Mouse (Mus musculus): ENCODE measurements at regions not wholly inside any gene's neighbourhood (a gene's known extent, or its start where the extent isn't known, plus 50 kb on each side); places are given as distances from the start of the nearest gene placed in this dataset.

DNA sequence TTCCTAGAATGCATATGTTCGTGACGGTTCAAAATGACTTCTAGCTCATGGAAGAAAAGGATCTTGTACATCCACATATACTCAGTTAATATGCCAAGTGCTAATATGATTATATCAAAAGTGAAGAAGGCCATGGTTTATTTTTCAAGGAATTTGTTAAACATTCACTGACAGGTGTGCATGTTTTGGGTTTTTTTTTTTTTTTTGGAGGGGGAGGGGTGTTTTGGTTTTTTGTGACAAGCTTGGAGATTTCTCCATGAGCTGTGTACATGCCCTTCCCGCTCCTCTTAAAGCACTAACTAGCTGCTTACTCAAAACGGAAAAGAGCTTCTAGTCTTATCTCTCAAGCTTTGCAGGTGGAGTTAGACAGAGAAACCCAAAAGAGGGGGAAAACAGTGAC, 187.1 kb upstream of the Atp2b1 start:
- TF ChIP-seq CTCF (IDR thresholded peaks at IDR 0.05; ENCODE audit: low read depth) = no peak
- Histone ChIP-seq H3K4me1 (replicated peaks; ENCODE audit: insufficient read depth, low read length) (no peaks in the 10 kb centered on the region), H3K9ac (ENCODE audit: low read depth, low read length) (no peak overlapping the region), H3K9me3 (replicated peaks; ENCODE audit: low read length) (no peaks in the 10 kb centered on the region), H3K27me3 (ENCODE audit: insufficient read depth, low read length) (no peaks in the 10 kb centered on the region), H3K36me3 (ENCODE audit: insufficient read depth, low read length) (no peaks in the 10 kb centered on the region), H3K4me2 (ENCODE audit: low read length) (no peak overlapping the region), H3K27ac (no peak overlapping the region), H3K4me3 (replicated peaks; ENCODE audit: low read depth, low read length) (no peak overlapping the region)
- ATAC-seq (replicated peaks; ENCODE audit: low FRiP score, low read depth) (no peak), DNase-seq (ENCODE audit: low spot score) (no peak)
- WGBS = 87% methylated on average over 4 of the region's 4 CpGs

DNA sequence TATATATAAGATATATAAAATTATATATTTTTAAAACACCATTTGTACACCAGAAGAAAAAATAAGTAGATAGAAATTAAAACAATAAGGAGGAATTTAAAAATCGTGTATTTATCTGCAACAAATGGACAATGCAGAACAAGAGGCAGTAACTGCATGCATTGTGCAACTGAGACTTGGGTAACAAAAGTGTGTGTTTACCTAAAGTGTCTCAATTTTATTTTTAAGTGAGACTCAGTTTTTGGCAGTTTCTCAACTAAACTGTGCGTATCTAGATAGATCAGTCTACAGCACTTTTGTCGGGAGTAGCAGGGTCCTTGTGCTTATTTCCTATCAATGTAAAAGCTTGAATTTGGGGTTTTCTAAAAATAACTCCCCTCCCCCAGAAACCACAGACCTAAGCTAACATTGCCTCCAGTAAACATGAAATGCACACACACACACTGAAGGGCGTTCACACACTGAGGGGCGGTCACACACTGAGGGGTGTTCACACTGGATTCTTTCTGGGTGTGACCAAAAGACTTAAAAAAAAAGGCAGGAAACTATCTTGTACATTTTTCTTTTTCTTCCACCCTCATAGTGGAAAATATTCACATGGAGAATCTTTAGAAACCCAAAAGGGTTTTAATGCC, 185.7 kb upstream of the Atp2b1 start:
- Histone ChIP-seq H3K4me3 (replicated peaks; ENCODE audit: low read depth, low read length) (no peak overlapping the region), H3K9me3 (replicated peaks; ENCODE audit: low read length) (no peaks in the 10 kb centered on the region), H3K36me3 (ENCODE audit: insufficient read depth, low read length) (no peaks in the 10 kb centered on the region), H3K27me3 (ENCODE audit: insufficient read depth, low read length) (no peaks in the 10 kb centered on the region), H3K4me1 (replicated peaks; ENCODE audit: insufficient read depth, low read length) (no peaks in the 10 kb centered on the region), H3K27ac (no peak overlapping the region), H3K9ac (ENCODE audit: low read depth, low read length) (no peak overlapping the region), H3K4me2 (ENCODE audit: low read length) (no peak overlapping the region)
- no peak for DNase-seq (ENCODE audit: low spot score)
- no peak for ATAC-seq (replicated peaks; ENCODE audit: low FRiP score, low read depth)
- WGBS = 83% methylated on average over 5 of the region's 5 CpGs
- no peak for TF ChIP-seq CTCF (IDR thresholded peaks at IDR 0.05; ENCODE audit: low read depth)

DNA sequence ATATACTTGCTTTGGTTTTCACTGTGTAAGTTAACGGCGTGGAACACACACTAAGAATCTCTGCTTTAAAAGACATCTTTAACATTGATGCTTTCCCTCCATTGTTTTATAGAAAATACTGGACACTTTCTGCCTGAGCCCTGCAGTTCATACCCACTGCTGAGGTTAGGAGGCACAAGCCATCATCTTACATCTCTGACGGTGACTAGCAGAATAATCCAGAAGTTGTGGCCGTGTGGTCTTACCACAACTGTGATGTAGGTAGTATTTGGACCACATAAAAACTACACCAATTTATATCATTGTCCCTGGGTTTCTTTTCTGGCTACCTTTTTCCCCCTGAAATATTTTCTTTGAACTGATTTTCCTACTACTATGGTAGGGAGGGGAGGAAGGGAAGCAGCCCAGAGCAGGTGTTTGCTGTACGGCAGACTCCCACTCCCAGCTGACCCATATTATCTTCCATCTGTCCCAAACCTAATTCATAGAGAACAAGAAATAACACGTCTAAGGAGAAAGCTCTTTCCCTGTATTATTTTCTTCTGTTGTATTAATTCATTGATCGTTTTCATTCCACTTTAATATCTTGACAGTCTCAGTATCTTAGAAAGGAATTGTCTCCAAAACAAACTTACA, 180.1 kb upstream of the Atp2b1 start:
- 76% methylated on average over 7 of the region's 7 CpGs for WGBS
- Histone ChIP-seq H3K4me2 (ENCODE audit: low read length) (no peak overlapping the region), H3K36me3 (ENCODE audit: insufficient read depth, low read length) (no peaks in the 10 kb centered on the region), H3K27me3 (ENCODE audit: insufficient read depth, low read length) (no peaks in the 10 kb centered on the region), H3K4me1 (replicated peaks; ENCODE audit: insufficient read depth, low read length) (no peaks in the 10 kb centered on the region), H3K4me3 (replicated peaks; ENCODE audit: low read depth, low read length) (no peak overlapping the region), H3K9me3 (replicated peaks; ENCODE audit: low read length) (no peaks in the 10 kb centered on the region), H3K9ac (ENCODE audit: low read depth, low read length) (no peak overlapping the region), H3K27ac (no peak overlapping the region)
- TF ChIP-seq CTCF (IDR thresholded peaks at IDR 0.05; ENCODE audit: low read depth) = no peak
- no peak for ATAC-seq (replicated peaks; ENCODE audit: low FRiP score, low read depth)
- DNase-seq (ENCODE audit: low spot score) = no peak

DNA sequence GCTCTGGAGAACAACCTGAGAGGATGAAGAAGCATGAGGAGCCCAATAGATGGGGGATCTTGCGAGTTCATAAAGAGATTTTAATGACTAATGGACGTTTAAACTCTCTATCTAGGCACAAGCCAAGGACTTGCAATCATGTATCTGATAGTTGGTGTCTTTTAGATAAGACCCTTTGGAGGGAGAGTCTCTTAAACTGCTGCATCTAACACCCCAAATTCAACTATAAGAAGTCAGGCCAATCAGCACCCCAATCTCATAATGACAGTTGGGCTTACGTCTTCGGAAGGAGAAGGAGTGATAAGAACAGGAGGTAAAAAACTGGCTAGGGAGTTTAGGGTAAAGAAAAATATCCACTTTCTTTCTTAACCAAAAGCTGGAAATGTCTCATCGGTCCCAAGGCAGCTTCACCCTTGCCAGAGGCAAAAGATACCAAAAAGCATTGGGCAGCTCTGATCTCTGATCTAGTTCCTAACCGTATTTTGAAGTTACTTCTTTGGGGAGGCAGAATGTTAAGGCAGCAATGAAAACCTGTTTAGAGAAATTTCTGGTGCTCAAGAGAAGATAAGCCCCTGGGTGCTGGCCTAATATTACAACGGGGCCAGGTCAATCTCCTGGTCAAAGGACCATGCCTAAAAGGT, 173.6 kb upstream of the Atp2b1 start:
- WGBS = 75% methylated on average over 7 of the region's 7 CpGs
- ATAC-seq (replicated peaks; ENCODE audit: low FRiP score, low read depth) = no peak
- H3K9ac ChIP-seq (ENCODE audit: low read depth, low read length) = no peak overlapping the region

DNA sequence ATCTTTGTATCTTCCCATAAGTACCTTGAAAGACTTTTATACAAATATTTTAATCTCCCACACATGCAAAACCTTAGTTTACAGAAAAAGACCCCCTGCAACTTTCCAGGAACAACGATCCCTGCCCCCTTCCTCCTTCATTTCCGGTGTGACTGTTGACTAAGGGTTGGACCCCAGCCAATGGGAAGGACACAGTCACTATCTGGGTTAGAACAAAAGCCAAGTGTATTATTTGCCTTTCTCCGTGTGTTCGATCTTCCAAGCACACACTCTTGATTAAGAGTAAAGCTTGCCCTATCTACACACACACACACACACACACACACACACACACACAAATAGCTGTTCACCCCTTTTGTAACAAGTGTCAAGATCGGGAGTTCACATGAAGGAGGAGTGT, 172.8 kb upstream of the Atp2b1 start:
- H3K4me2 ChIP-seq (ENCODE audit: low read length) = no peak overlapping the region
- H3K4me3 ChIP-seq (replicated peaks; ENCODE audit: low read depth, low read length) = no peak overlapping the region
- no peaks in the 10 kb centered on the region for H3K9me3 ChIP-seq (replicated peaks; ENCODE audit: low read length)
- WGBS = 54% methylated on average over 5 of the region's 5 CpGs
- no peak overlapping the region for H3K27ac ChIP-seq
- no peak for TF ChIP-seq CTCF (IDR thresholded peaks at IDR 0.05; ENCODE audit: low read depth)
- DNase-seq (ENCODE audit: low spot score) (no peak), ATAC-seq (replicated peaks; ENCODE audit: low FRiP score, low read depth) (no peak)
- H3K36me3 ChIP-seq (ENCODE audit: insufficient read depth, low read length) = no peaks in the 10 kb centered on the region
- 0 out of 2 replicates have a peak, but pooled peaks cover 5% of the 10 kb centered on the region for H3K4me1 ChIP-seq (replicated peaks; ENCODE audit: insufficient read depth, low read length)
- H3K9ac ChIP-seq (ENCODE audit: low read depth, low read length) = no peak overlapping the region
- no peaks in the 10 kb centered on the region for H3K27me3 ChIP-seq (ENCODE audit: insufficient read depth, low read length)

More for the DNA sequence above, 173.6 kb upstream of the Atp2b1 start:
- no peak overlapping the region for H3K4me2 ChIP-seq (ENCODE audit: low read length)
- DNase-seq (ENCODE audit: low spot score) = no peak
- no peak overlapping the region for H3K27ac ChIP-seq
- no peaks in the 10 kb centered on the region for H3K27me3 ChIP-seq (ENCODE audit: insufficient read depth, low read length)
- no peak overlapping the region for H3K4me3 ChIP-seq (replicated peaks; ENCODE audit: low read depth, low read length)
- H3K4me1 ChIP-seq (replicated peaks; ENCODE audit: insufficient read depth, low read length) = 0 out of 2 replicates have a peak, but pooled peaks cover 5% of the 10 kb centered on the region
- no peak for TF ChIP-seq CTCF (IDR thresholded peaks at IDR 0.05; ENCODE audit: low read depth)
- no peaks in the 10 kb centered on the region for H3K9me3 ChIP-seq (replicated peaks; ENCODE audit: low read length)
- H3K36me3 ChIP-seq (ENCODE audit: insufficient read depth, low read length) = no peaks in the 10 kb centered on the region

DNA sequence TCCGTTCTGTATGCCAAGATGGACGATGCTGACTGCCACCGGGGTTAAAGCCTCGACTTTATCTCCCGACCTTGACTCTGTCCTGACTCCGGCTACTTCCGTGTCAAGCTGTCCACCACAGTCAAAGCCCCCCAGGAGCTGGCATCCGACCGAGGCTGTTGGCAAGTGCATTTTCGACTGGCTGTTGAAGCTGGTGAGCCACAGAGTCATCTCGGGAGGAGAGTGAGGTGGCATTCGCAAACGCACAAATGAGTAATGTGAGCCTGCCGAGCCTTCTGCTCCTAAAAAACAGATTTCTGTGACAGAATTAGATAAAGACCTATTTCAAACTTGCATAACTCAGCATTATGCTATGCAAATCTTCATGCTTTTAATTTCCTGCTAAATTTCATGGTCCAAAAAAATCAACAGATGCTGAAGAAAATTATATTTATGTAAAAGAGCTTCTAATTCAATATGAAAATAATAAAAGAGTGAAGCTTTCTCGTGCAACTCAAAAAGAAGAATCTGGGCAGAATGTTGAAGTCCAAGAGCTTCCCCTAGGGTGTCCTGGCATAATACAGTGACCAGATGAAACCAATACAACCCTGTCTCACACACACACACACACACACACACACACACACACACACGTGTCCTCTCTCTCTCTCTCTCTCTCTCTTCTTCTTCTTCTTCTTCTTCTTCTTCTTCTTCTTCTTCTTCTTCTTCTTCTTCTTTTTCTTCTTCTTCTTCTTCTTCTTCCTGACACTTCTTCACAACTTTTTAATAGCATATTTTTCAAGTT, 171.2 kb upstream of the Atp2b1 start:
- ATAC-seq (replicated peaks; ENCODE audit: low FRiP score, low read depth) (no peak), DNase-seq (ENCODE audit: low spot score) (no peak)
- Histone ChIP-seq H3K27ac (no peak overlapping the region), H3K4me1 (replicated peaks; ENCODE audit: insufficient read depth, low read length) (0 out of 2 replicates have a peak, but pooled peaks cover 5% of the 10 kb centered on the region), H3K4me3 (replicated peaks; ENCODE audit: low read depth, low read length) (no peak overlapping the region), H3K4me2 (ENCODE audit: low read length) (no peak overlapping the region), H3K9ac (ENCODE audit: low read depth, low read length) (no peak overlapping the region), H3K9me3 (replicated peaks; ENCODE audit: low read length) (no peaks in the 10 kb centered on the region), H3K36me3 (ENCODE audit: insufficient read depth, low read length) (no peaks in the 10 kb centered on the region), H3K27me3 (ENCODE audit: insufficient read depth, low read length) (no peaks in the 10 kb centered on the region)
- whole genome bisulfite sequencing = 67% methylated on average over 16 of the region's 16 CpGs
- TF ChIP-seq CTCF (IDR thresholded peaks at IDR 0.05; ENCODE audit: low read depth) = no peak
